Mouse (Mus musculus) MEL (cell line): ENCODE results near the gene Ccdc80. TPM values are rescaled to one million over a fixed set of nuclear protein-coding genes. Genes with fewer than 3 reads are reported as not detected.
A peak's percentile ranks its signal among the peaks of the same experiment; 100 is the strongest.

Experiments used
- DNase-seq: peaks from one replicate; pipeline ENCODE4 v3.0.0; 2011; ENCODE audit warnings: low read depth, low spot score
- H3K27ac ChIP-seq: 2 replicates; pipeline ENCODE4 v1.5.1; 2012; ENCODE audit warnings: low read depth, mild to moderate bottlenecking, control low read depth, low read length, moderate library complexity; ENCODE audit not compliant: control insufficient read depth
- H3K27me3 ChIP-seq, 2 experiments: fragments of 150-350 bp in 1 of 2; sonication (generic) in 1 of 2; 2 replicates each; pipeline ENCODE4 v1.6.1; 2012; ENCODE audit warnings: low read length in 2 of 2, mild to moderate bottlenecking in 2 of 2, improper control_type of control experiment in 1 of 2, moderate library complexity in 1 of 2; ENCODE audit not compliant: insufficient read depth in 2 of 2, control insufficient read depth in 1 of 2
- H3K36me3 ChIP-seq, 2 experiments: 2 replicates each; pipeline ENCODE4 v1.6.1; 2012 to 2014; ENCODE audit warnings: low read length in 2 of 2, improper control_type of control experiment in 1 of 2, inconsistent platforms in 1 of 2, mild to moderate bottlenecking in 1 of 2; ENCODE audit not compliant: insufficient read depth in 2 of 2, control insufficient read depth in 1 of 2
- H3K4me1 ChIP-seq, 2 experiments: fragments of 150-350 bp in 1 of 2; sonication (generic) in 1 of 2; 2 replicates each; pipeline ENCODE4 v1.6.1; 2012; ENCODE audit warnings: low read length in 2 of 2, improper control_type of control experiment in 1 of 2, mild to moderate bottlenecking in 1 of 2; ENCODE audit not compliant: insufficient read depth in 2 of 2, control insufficient read depth in 1 of 2
- H3K4me3 ChIP-seq, 2 experiments: fragments of 150-350 bp in 1 of 2; sonication (generic) in 1 of 2; 2 replicates each; pipeline ENCODE4 v1.5.1; 2012; ENCODE audit warnings: low read depth in 2 of 2, low read length in 2 of 2, mild to moderate bottlenecking in 2 of 2, moderate library complexity in 2 of 2, control low read depth in 1 of 2, improper control_type of control experiment in 1 of 2; ENCODE audit not compliant: control insufficient read depth in 1 of 2, insufficient read depth in 1 of 2
- H3K79me2 ChIP-seq: 2 replicates; pipeline ENCODE4 v1.6.1; 2012; ENCODE audit warnings: mild to moderate bottlenecking, low read length, moderate library complexity; ENCODE audit not compliant: control insufficient read depth, poor library complexity, insufficient read depth
- H3K9ac ChIP-seq: 2 replicates; pipeline ENCODE4 v1.6.1; 2012; ENCODE audit warnings: low read depth, mild to moderate bottlenecking, control low read depth, low read length, moderate library complexity; ENCODE audit not compliant: control insufficient read depth, poor library complexity, severe bottlenecking
- H3K9me3 ChIP-seq: fragments of 150-350 bp; sonication (generic); replicated peaks from 2 replicates; pipeline ENCODE4 v1.6.1; 2012; ENCODE audit warnings: mild to moderate bottlenecking, low read length, improper control_type of control experiment, moderate library complexity; ENCODE audit not compliant: insufficient read depth
- E2F4 ChIP-seq: IDR thresholded peaks from 2 replicates; pipeline ENCODE4 v1.6.1; 2011; ENCODE audit warnings: low read depth, low read length, improper control_type of control experiment, borderline replicate concordance
- ELF1 ChIP-seq: IDR thresholded peaks from 2 replicates; pipeline ENCODE4 v1.6.1; 2014; ENCODE audit warnings: low read depth, mild to moderate bottlenecking, inconsistent platforms, low read length, improper control_type of control experiment, moderate library complexity
- EP300 ChIP-seq, 2 experiments: IDR thresholded peaks; 2 replicates each; pipeline ENCODE4 v1.6.1; 2011; ENCODE audit warnings: improper control_type of control experiment in 2 of 2, low read length in 2 of 2, low read depth in 1 of 2, mild to moderate bottlenecking in 1 of 2
- ETS1 ChIP-seq: IDR thresholded peaks from 2 replicates; pipeline ENCODE4 v1.6.1; 2012; ENCODE audit warnings: low read depth, mild to moderate bottlenecking, inconsistent platforms, low read length, improper control_type of control experiment, moderate library complexity
- GABPA ChIP-seq: IDR thresholded peaks from 2 replicates; pipeline ENCODE4 v1.6.1; 2012; ENCODE audit warnings: low read depth, mild to moderate bottlenecking, inconsistent platforms, low read length, improper control_type of control experiment, moderate library complexity
- GATA1 ChIP-seq: IDR thresholded peaks from 2 replicates; pipeline ENCODE4 v1.6.1; 2011; ENCODE audit warnings: low read depth, low read length, improper control_type of control experiment
- HCFC1 ChIP-seq: IDR thresholded peaks from 2 replicates; pipeline ENCODE4 v1.6.1; 2012; ENCODE audit warnings: low read depth, mild to moderate bottlenecking, inconsistent platforms, low read length, improper control_type of control experiment, moderate library complexity
- JUND ChIP-seq: IDR thresholded peaks from 2 replicates; pipeline ENCODE4 v1.6.1; 2011; ENCODE audit warnings: low read depth, mild to moderate bottlenecking, improper control_type of control experiment, low read length
- MAX ChIP-seq: IDR thresholded peaks from 2 replicates; pipeline ENCODE4 v1.6.1; 2011; ENCODE audit warnings: low read length, improper control_type of control experiment
- MAZ ChIP-seq: IDR thresholded peaks from 2 replicates; pipeline ENCODE4 v1.6.1; 2012; ENCODE audit warnings: low read depth, mild to moderate bottlenecking, inconsistent platforms, low read length, improper control_type of control experiment
- MXI1 ChIP-seq: IDR thresholded peaks from 2 replicates; pipeline ENCODE4 v1.6.1; 2011; ENCODE audit warnings: mild to moderate bottlenecking, low read depth, low read length, improper control_type of control experiment
- MYB ChIP-seq: IDR thresholded peaks from 2 replicates; pipeline ENCODE4 v1.6.1; 2011; ENCODE audit warnings: mild to moderate bottlenecking, low read depth, low read length, improper control_type of control experiment
- MYC ChIP-seq: IDR thresholded peaks from 2 replicates; pipeline ENCODE4 v1.6.1; 2011; ENCODE audit warnings: low read depth, mild to moderate bottlenecking, low read length, improper control_type of control experiment, moderate library complexity
- POLR2AphosphoS2 ChIP-seq: IDR thresholded peaks from 2 replicates; pipeline ENCODE4 v1.6.1; 2011; ENCODE audit warnings: low read length, improper control_type of control experiment
- RCOR1 ChIP-seq: IDR thresholded peaks from 2 replicates; pipeline ENCODE4 v1.6.1; 2012; ENCODE audit warnings: low read depth, mild to moderate bottlenecking, inconsistent platforms, low read length, improper control_type of control experiment
- SIN3A ChIP-seq: IDR thresholded peaks from 2 replicates; pipeline ENCODE4 v1.6.1; 2012; ENCODE audit warnings: low read length, improper control_type of control experiment, inconsistent platforms
- SMC3 ChIP-seq: IDR thresholded peaks from 2 replicates; pipeline ENCODE4 v1.6.1; 2011; ENCODE audit warnings: low read depth, low read length, improper control_type of control experiment
- TCF12 ChIP-seq: IDR thresholded peaks from 2 replicates; pipeline ENCODE4 v1.6.1; 2014; ENCODE audit warnings: low read depth, mild to moderate bottlenecking, inconsistent platforms, low read length, improper control_type of control experiment, moderate library complexity
- ZC3H11A ChIP-seq: IDR thresholded peaks from 2 replicates; pipeline ENCODE4 v1.6.1; 2012; ENCODE audit warnings: low read depth, mild to moderate bottlenecking, inconsistent platforms, low read length, improper control_type of control experiment
- ZKSCAN1 ChIP-seq: IDR thresholded peaks from 2 replicates; pipeline ENCODE4 v1.6.1; 2012; ENCODE audit warnings: low read depth, mild to moderate bottlenecking, inconsistent platforms, low read length, improper control_type of control experiment, moderate library complexity
- ZMIZ1 ChIP-seq: IDR thresholded peaks from 2 replicates; pipeline ENCODE4 v1.6.1; 2012; ENCODE audit warnings: low read depth, mild to moderate bottlenecking, inconsistent platforms, low read length, improper control_type of control experiment, moderate library complexity
- ZNF384 ChIP-seq: IDR thresholded peaks from 2 replicates; pipeline ENCODE4 v1.6.1; 2012; ENCODE audit warnings: low read depth, mild to moderate bottlenecking, inconsistent platforms, low read length, improper control_type of control experiment
- polyA plus RNA-seq, 2 experiments: library from polyadenylated mRNA; stranded (reverse) in 1 of 2; unstranded in 1 of 2; fragments of >175 nt in 1 of 2; fragments of >200 nt in 1 of 2; gene quantifications; 2 replicates each; pipeline versions ENCODE4 v1.2.1 to v1.2.4; 2012; ENCODE audit warnings: low replicate concordance in 2 of 2, low read depth in 1 of 2; ENCODE audit not compliant: insufficient read length in 2 of 2, insufficient read depth in 1 of 2, missing spikeins in 1 of 2
- total RNA-seq: library from RNA; depleted of rRNA; stranded (reverse); fragments of 300-350 nt; gene quantifications from 2 replicates; pipeline ENCODE4 v1.2.3, GENCODE M21; 2012

The Ccdc80 gene
- total and polyA plus RNA-seq, 3 experiments, result not detected

DNA sequence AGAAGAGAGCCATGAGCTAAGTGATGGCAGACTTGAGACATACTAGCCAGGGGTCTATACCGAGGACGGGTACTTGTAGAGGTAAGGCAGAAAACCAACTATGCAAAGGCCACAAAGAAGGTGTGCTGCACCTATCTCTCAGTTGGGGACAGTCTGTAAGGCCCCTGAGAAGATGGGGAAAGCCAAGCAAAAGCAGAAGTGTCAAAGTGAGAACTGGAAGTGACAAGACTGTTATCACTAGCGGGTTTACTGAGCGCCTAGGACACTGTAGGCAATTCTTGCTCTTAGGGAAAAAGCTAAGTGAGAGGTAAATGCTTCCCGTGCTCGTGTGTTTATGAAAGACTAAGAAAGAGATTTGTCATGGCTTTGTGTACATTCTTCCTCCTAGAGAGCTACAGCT, 51.9 kb downstream of the Ccdc80 start:
- no peak overlapping the region; the same call in 1 of the 2 replicates for H3K27ac ChIP-seq

DNA sequence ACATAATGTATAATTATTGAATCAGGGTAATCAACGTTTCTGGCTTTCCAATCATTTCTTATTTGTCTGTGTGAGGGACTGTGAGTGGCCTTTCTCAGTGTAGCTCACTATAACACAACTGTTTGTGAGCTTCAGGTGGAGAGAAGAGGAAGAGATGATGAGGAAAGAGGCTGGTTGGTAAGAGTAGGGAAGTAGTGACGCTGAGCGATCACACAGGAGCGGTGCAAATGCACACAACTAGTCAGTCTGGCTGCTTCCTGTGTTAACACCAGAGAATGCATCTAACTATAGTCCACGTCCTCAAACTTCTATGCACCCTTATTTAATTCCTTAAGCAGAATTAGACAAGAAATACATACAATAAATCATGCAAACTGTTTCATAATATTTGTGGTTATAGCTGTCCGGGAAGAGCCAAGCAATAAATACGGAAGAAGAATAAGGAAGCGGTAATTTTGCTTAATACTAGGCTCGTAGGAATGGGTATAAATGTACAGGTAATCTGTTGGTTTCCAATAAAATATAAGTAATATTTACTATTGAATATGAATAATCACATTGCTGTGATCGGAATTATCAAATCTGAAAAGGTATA, 55.4 kb downstream of the Ccdc80 start:
- H3K27me3 ChIP-seq, result no peaks in the 10 kb centered on the region
- H3K4me3 ChIP-seq, result no peak overlapping the region
- peaks cover 5% of the 10 kb centered on the region in 2 experiments for H3K4me1 ChIP-seq
- H3K79me2 ChIP-seq, result no peaks in the 10 kb centered on the region
- H3K36me3 ChIP-seq, result peaks cover 0 to 12% of the 10 kb centered on the region in 2 experiments; a peak in 2 of 4 replicates
- no peak overlapping the region for H3K27ac ChIP-seq
- TF ChIP-seq ETS1 (no peak), ZMIZ1 (no peak), HCFC1 (no peak), POLR2AphosphoS2 (no peak), SMC3 (no peak), MAZ (no peak), ZC3H11A (no peak), MAX (no peak), SIN3A (no peak), TCF12 (no peak), MXI1 (no peak), MYB (no peak), RCOR1 (no peak), MYC (no peak), E2F4 (no peak), GABPA (no peak), JUND (no peak)
- DNase-seq, result no peak
- H3K9ac ChIP-seq, result no peak overlapping the region
- no peaks in the 10 kb centered on the region for H3K9me3 ChIP-seq

More for the DNA sequence above, 51.9 kb downstream of the Ccdc80 start:
- TF ChIP-seq SIN3A, result peak; percentile 49
- TF ChIP-seq ETS1, result peak; percentile 27; the same call in 1 of the 2 replicates
- TF ChIP-seq GATA1, result peak; percentile 64
- TF ChIP-seq EP300 (IDR thresholded peaks at IDR 0.05; ENCODE audit: low read depth in 1 of 2, low read length in 2 of 2), result peak in 1 of 2 experiments; percentile 70; a peak in 1 of 4 replicates
- 0 out of 2 replicates have a peak, but pooled peaks have one; percentile 21 for TF ChIP-seq MYC
- TF ChIP-seq ZNF384, result no peak
- TF ChIP-seq ELF1, result no peak
- TF ChIP-seq ZKSCAN1, result no peak
- TF ChIP-seq POLR2AphosphoS2, result no peak
- no peak overlapping the region for H3K4me3 ChIP-seq
- peaks cover 0 to 21% of the 10 kb centered on the region in 2 experiments for H3K36me3 ChIP-seq
- H3K9me3 ChIP-seq, result no peaks in the 10 kb centered on the region
- H3K79me2 ChIP-seq, result no peaks in the 10 kb centered on the region
- H3K4me1 ChIP-seq, result peaks cover 5 to 8% of the 10 kb centered on the region in 2 experiments
- DNase-seq, result peak; percentile 77
- H3K27me3 ChIP-seq, result no peaks in the 10 kb centered on the region
- no peak overlapping the region for H3K9ac ChIP-seq
